Mouse (Mus musculus) small intestine, adult 2 months (tissue): ENCODE data around the gene Fndc10. TPM values are rescaled to one million over a fixed set of nuclear protein-coding genes. Genes with fewer than 3 reads are reported as not detected.

Experiments
- H3K27ac ChIP-seq: fragments of 200-500 bp; 2 replicates; pipeline ENCODE4 v1.5.1; 2012; ENCODE audit warnings: low read depth, low read length, control low read depth, inconsistent platforms; ENCODE audit not compliant: insufficient read depth
- H3K27me3 ChIP-seq: fragments of 200-500 bp; 2 replicates; pipeline ENCODE4 v1.6.1; 2012; ENCODE audit warnings: mild to moderate bottlenecking, moderate library complexity, low read length, inconsistent platforms; ENCODE audit not compliant: control insufficient read depth, insufficient read depth
- H3K36me3 ChIP-seq: fragments of 200-500 bp; 2 replicates; pipeline ENCODE4 v1.6.1; 2012; ENCODE audit warnings: mild to moderate bottlenecking, low read length, control low read depth, inconsistent platforms; ENCODE audit not compliant: control insufficient read depth, insufficient read depth
- H3K4me1 ChIP-seq: fragments of 200-500 bp; 2 replicates; pipeline ENCODE4 v1.6.1; 2012; ENCODE audit warnings: low read length, inconsistent platforms, mixed read lengths; ENCODE audit not compliant: control insufficient read depth, insufficient read depth, insufficient read length
- H3K4me3 ChIP-seq: fragments of 200-500 bp; 2 replicates; pipeline ENCODE4 v1.5.1; 2012; ENCODE audit warnings: low read depth, mild to moderate bottlenecking, control low read depth, inconsistent platforms, low read length, moderate library complexity
- CTCF ChIP-seq: fragments of 200-500 bp; IDR thresholded peaks from 2 replicates; pipeline ENCODE4 v1.5.1; 2012; ENCODE audit warnings: low read depth, mild to moderate bottlenecking, control low read depth, inconsistent platforms, low read length, moderate library complexity, mixed read lengths; ENCODE audit not compliant: insufficient replicate concordance, insufficient read length; ENCODE audit errors: extremely low read depth
- POLR2A ChIP-seq: fragments of 200-500 bp; IDR thresholded peaks from 2 replicates; pipeline ENCODE4 v1.6.1; 2012; ENCODE audit warnings: low read depth, mild to moderate bottlenecking, control low read depth, inconsistent platforms, low read length, moderate library complexity
- WGBS: fragments of 180-500 bp; shearing (Covaris S2); methylation state at CpG from one replicate; pipeline ENCODE4 v1.1.7; 2018; 5-methylcytosine and 5-hydroxymethylcytosine counted together
- polyA plus RNA-seq: library from polyadenylated mRNA; depleted of rRNA; stranded (reverse); fragments of >200 nt; gene quantifications from 2 replicates; pipeline ENCODE4 v1.2.3, GENCODE M21; 2012

Gene Fndc10
- polyA plus RNA-seq, 1 experiment: 24.0 TPM

GRCm38 (mm10) chr4:155703425-155703929, 9.3 kb downstream of the Fndc10 start:
- peaks cover 2% of the 10 kb centered on the region for H3K4me1 ChIP-seq
- no peaks in the 10 kb centered on the region for H3K27me3 ChIP-seq
- no peak overlapping the region for H3K4me3 ChIP-seq
- TF ChIP-seq POLR2A (no peak), CTCF (no peak)
- 87% methylated on average over 4 of the region's 4 CpGs for WGBS
- H3K27ac ChIP-seq: no peak overlapping the region
- peaks cover 1% of the 10 kb centered on the region; the same call in 1 of the 2 replicates for H3K36me3 ChIP-seq

- WGBS: 1% methylated on average over 83 of the region's 83 CpGs
- TF ChIP-seq CTCF (no peak), POLR2A (0 out of 2 replicates have a peak, but pooled peaks have one; percentile 69)
Observed at GRCm38 (mm10) chr4:155704721-155705591, 10.8 kb downstream of the Fndc10 start, which contains the start of gene Ssu72. Gene Ssu72, plus strand, starts transcription at chr4:155704800.

DNA sequence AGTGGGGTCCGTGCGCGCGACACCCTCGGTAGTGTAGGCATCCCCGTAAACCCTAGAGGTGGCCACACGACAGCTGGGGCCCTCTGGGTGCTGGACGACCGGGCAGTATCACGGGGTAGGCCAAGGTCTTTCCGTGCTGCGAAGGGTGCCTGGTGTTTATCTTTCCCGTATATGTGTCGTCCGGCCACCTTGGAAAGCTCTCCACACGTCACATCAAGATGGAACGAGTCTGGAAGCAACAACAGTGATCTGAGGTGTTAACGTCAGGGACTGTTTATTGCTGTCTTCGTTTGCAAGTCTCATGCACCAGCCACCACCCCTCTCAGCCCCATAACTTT, 11.4 kb downstream of the Fndc10 start:
- H3K4me3 ChIP-seq: peak overlapping the region; percentile 67
- peaks cover 2% of the 10 kb centered on the region for H3K4me1 ChIP-seq
- WGBS: under 1% methylated on average over 19 of the region's 19 CpGs
- no peaks in the 10 kb centered on the region for H3K27me3 ChIP-seq
- TF ChIP-seq POLR2A (no peak), CTCF (no peak)
- H3K27ac ChIP-seq: peak overlapping the region; percentile 87
- peaks cover 3% of the 10 kb centered on the region; the same call in 1 of the 2 replicates for H3K36me3 ChIP-seq

More at GRCm38 (mm10) chr4:155704721-155705591, 10.8 kb downstream of the Fndc10 start, which contains the start of gene Ssu72:
- no peaks in the 10 kb centered on the region for H3K27me3 ChIP-seq
- peaks cover 2% of the 10 kb centered on the region for H3K4me1 ChIP-seq
- H3K4me3 ChIP-seq: peak within 1 kb of the TSS; percentile 67
- H3K36me3 ChIP-seq: peaks cover 2% of the 10 kb centered on the region; the same call in 1 of the 2 replicates
- peak within 1 kb of the TSS; percentile 90 for H3K27ac ChIP-seq

DNA sequence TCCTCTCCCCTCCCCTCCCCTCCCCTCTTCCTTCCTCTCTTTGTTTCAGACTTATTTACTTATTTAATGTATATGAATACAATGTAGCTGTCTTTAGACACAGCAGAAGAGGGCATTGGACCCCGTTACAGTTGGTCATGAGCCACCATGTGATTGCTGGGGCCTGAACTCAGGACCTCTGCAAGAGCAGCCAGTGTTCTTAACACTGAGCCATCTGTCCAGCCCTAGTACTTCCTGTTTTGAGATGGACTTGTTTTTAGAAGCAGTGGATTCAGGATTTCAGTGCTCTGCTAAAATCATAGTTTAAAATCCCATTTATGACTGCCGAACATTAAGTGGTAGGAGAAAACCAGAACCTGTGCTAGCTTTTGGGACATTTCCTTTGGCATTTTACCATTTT, 14.4 kb downstream of the Fndc10 start:
- no peak overlapping the region for H3K27ac ChIP-seq
- peaks cover 2% of the 10 kb centered on the region for H3K4me1 ChIP-seq
- peaks cover 3% of the 10 kb centered on the region; the same call in 1 of the 2 replicates for H3K36me3 ChIP-seq
- TF ChIP-seq POLR2A: no peak
- no peak for TF ChIP-seq CTCF
- WGBS: 66% methylated on average over 2 of the region's 2 CpGs
- no peak overlapping the region for H3K4me3 ChIP-seq
- H3K27me3 ChIP-seq: no peaks in the 10 kb centered on the region

DNA sequence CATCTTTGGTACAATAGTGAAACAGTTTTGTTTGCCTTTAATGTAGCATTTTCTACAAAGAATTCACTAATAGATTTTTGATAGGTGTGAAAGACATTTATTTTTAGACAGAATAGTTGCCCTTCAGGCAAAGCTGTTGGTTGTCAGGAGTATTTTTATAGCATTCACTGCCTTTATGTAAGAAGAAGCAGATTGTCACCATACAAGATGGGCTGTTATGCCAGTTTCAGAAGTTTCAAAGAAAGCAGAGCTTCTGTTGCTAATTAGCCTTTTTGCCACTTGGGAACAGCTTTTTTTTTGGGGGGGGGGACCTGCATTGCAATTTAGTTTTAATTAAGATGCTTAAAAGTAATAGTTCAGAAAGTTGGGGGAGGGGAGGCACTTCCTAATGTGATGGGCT, 14.8 kb downstream of the Fndc10 start:
- peaks cover 2% of the 10 kb centered on the region; the same call in 1 of the 2 replicates for H3K4me1 ChIP-seq
- no peaks in the 10 kb centered on the region for H3K27me3 ChIP-seq
- no peak overlapping the region for H3K4me3 ChIP-seq
- no peak for TF ChIP-seq CTCF
- H3K36me3 ChIP-seq: peaks cover 3% of the 10 kb centered on the region; the same call in 1 of the 2 replicates
- no peak overlapping the region for H3K27ac ChIP-seq

DNA sequence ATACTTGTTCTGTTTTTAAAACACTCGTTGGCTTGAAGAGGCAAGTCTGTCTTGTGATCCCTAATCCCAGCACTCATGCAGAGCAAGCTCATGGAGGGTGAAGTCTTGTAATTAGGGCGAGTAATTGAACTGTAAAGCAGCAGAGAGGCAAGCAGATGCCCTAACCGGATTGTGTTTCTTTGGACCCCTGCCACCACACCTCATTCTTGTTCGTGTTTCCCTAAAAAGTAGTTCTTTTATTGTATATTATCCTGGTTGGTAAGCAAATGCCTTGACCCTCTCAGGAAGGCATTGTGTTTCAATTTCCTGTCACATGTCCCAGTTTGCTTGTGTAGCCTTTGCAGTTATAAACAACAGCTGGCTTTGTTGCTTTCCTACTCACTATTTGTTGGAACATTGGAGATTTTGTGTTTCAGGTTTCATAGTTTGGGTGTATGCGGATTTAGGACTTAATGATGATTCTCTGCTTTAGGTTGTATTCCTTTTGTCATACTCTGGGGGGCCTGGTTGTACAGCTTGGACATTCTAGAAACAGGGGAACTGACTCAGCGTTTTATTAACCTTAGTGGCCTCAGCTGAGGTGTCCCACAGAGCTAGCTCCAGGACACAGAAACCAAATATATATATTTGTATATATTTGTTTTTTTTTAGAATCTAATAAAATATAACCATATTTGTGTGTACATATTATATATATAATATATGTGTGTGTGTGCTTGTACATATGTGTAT, 16.5 kb downstream of the Fndc10 start:
- peaks cover 2% of the 10 kb centered on the region; the same call in 1 of the 2 replicates for H3K4me1 ChIP-seq
- 0 out of 2 replicates have a peak overlapping the region, but pooled peaks have one; percentile 6 for H3K27ac ChIP-seq
- H3K4me3 ChIP-seq: no peak overlapping the region
- TF ChIP-seq CTCF (no peak), POLR2A (no peak)
- peaks cover 16% of the 10 kb centered on the region for H3K36me3 ChIP-seq
- WGBS: 56% methylated on average over 6 of the region's 6 CpGs
- H3K27me3 ChIP-seq: no peaks in the 10 kb centered on the region

GRCm38 (mm10) chr4:155721668-155722083, 27.5 kb downstream of the Fndc10 start:
- 50% methylated on average over 4 of the region's 4 CpGs for WGBS
- no peaks in the 10 kb centered on the region for H3K27me3 ChIP-seq
- no peaks in the 10 kb centered on the region; the same call in 1 of the 2 replicates for H3K4me1 ChIP-seq
- TF ChIP-seq CTCF: peak; percentile 33; the same call in 1 of the 2 replicates
- no peak for TF ChIP-seq POLR2A
- H3K4me3 ChIP-seq: no peak overlapping the region
- H3K27ac ChIP-seq: no peak overlapping the region
- peaks cover 20% of the 10 kb centered on the region for H3K36me3 ChIP-seq
